Mouse (Mus musculus): ENCODE measurements around the gene Hs2st1. TPM values are rescaled to one million over a fixed set of nuclear protein-coding genes. Genes with fewer than 3 reads are reported as not detected.

The Hs2st1 gene
- 1 to 10 TPM; 1.9 to 3.3 TPM for polyA plus RNA-seq (2017; shearing (Covaris generic))

GRCm38 (mm10) chr3:144570047-144570815 lies at the start of gene Hs2st1, which contains the start of gene Selenof:
TSS of gene Hs2st1 (minus strand) at chr3:144570181.
TSS of gene Selenof (plus strand) at chr3:144570304.
- peak; percentile 98 for ATAC-seq

- ATAC-seq: no peak
Measured at GRCm38 (mm10) chr3:144617633-144618180, 47.7 kb upstream of the Hs2st1 start.

GRCm38 (mm10) chr3:144616654-144617425 lies 46.9 kb upstream of the Hs2st1 start:
- ATAC-seq: peak; percentile 86

- ATAC-seq: no peak
Measured at GRCm38 (mm10) chr3:144615459-144615858, 45.5 kb upstream of the Hs2st1 start.

GRCm38 (mm10) chr3:144614698-144615097 lies 44.7 kb upstream of the Hs2st1 start:
- no peak for ATAC-seq

- no peak for ATAC-seq
Measured at GRCm38 (mm10) chr3:144614277-144614676, 44.3 kb upstream of the Hs2st1 start.

- ATAC-seq: no peak
Measured at GRCm38 (mm10) chr3:144612382-144612781, 42.4 kb upstream of the Hs2st1 start.

- ATAC-seq: no peak
Measured at GRCm38 (mm10) chr3:144611626-144612271, 41.8 kb upstream of the Hs2st1 start.

- ATAC-seq: no peak
Measured at GRCm38 (mm10) chr3:144610759-144611158, 40.8 kb upstream of the Hs2st1 start.

- no peak for ATAC-seq
Measured at GRCm38 (mm10) chr3:144608090-144608489, 38.1 kb upstream of the Hs2st1 start.

GRCm38 (mm10) chr3:144606449-144606848 lies 36.5 kb upstream of the Hs2st1 start:
- ATAC-seq: no peak

GRCm38 (mm10) chr3:144605811-144606210 lies 35.8 kb upstream of the Hs2st1 start:
- peak; percentile 72 for ATAC-seq

GRCm38 (mm10) chr3:144604205-144604604 lies 34.2 kb upstream of the Hs2st1 start:
- no peak for ATAC-seq

- ATAC-seq: no peak
Measured at GRCm38 (mm10) chr3:144603558-144603957, 33.6 kb upstream of the Hs2st1 start.

- ATAC-seq: no peak
Measured at GRCm38 (mm10) chr3:144602819-144603218, 32.8 kb upstream of the Hs2st1 start.

- no peak for ATAC-seq
Measured at GRCm38 (mm10) chr3:144602413-144602812, 32.4 kb upstream of the Hs2st1 start.

- ATAC-seq: no peak
Measured at GRCm38 (mm10) chr3:144597790-144598467, 27.9 kb upstream of the Hs2st1 start.

- no peak for ATAC-seq
Measured at GRCm38 (mm10) chr3:144597121-144597520, 27.1 kb upstream of the Hs2st1 start.

GRCm38 (mm10) chr3:144592992-144593785 lies 23.2 kb upstream of the Hs2st1 start:
- no peak for ATAC-seq

- ATAC-seq: no peak
Measured at GRCm38 (mm10) chr3:144589189-144589890, 19.4 kb upstream of the Hs2st1 start.

GRCm38 (mm10) chr3:144586731-144587130 lies 16.8 kb upstream of the Hs2st1 start:
- ATAC-seq: no peak
